Mouse (Mus musculus) B cell, adult (primary cell): ENCODE data around the gene Gpx6. TPM values are rescaled to one million over a fixed set of nuclear protein-coding genes. Genes with fewer than 3 reads are reported as not detected.

Source experiments
- total RNA-seq: library from RNA; stranded (reverse); gene quantifications from 4 replicates; pipeline ENCODE4 v1.2.4, GENCODE M21; 2023; ENCODE audit not compliant: inconsistent age

Gpx6 gene
- total RNA-seq, result not detected in 4 replicates

GRCm38 (mm10) chr13:21311926-21312325 lies at the start of gene Gpx6:
Gene Gpx6 (plus strand): TSS chr13:21312125.

GRCm38 (mm10) chr13:21292631-21293030 lies 19.3 kb upstream of the Gpx6 start, which contains the start of gene Gpx5:
Gene Gpx5 (minus strand): TSS chr13:21292731.

GRCm38 (mm10) chr13:21346610-21347009 lies 34.7 kb downstream of the Gpx6 start, which contains the start of gene Olfr1367:
Gene Olfr1367 (plus strand): TSS chr13:21346910.

GRCm38 (mm10) chr13:21362621-21363248 lies 50.8 kb downstream of the Gpx6 start, which contains the start of gene Zscan12:
Gene Zscan12 (plus strand): TSS chr13:21362820.

Other genes starting within 250 kb of the Gpx6 start
- not detected in 4 replicates for gene Olfr1370, start 237.2 kb upstream of the Gpx6 start, total RNA-seq
- gene Olfr1369-ps1, start 200.6 kb upstream of the Gpx6 start, total RNA-seq, result not detected in 4 replicates
- not detected in 4 replicates for gene Olfr263, start 182.5 kb upstream of the Gpx6 start, total RNA-seq
- not detected in 4 replicates for gene Olfr1368, start 166.3 kb upstream of the Gpx6 start, total RNA-seq
- 81.9 to 88.7 TPM (median 84.6 TPM) in 4 replicates for gene Trim27, start 132.7 kb upstream of the Gpx6 start, total RNA-seq
- gene Gpx5, start 19.4 kb upstream of the Gpx6 start, total RNA-seq, result not detected in 4 replicates
- gene Olfr1367, start 34.8 kb downstream of the Gpx6 start, total RNA-seq, result not detected in 4 replicates
- gene Zscan12, start 50.7 kb downstream of the Gpx6 start, total RNA-seq, result 1.7 to 2.2 TPM (median 1.8 TPM) in 4 replicates
- 53.7 to 61.2 TPM (median 58.4 TPM) in 4 replicates for gene Zkscan3, start 90.6 kb downstream of the Gpx6 start, total RNA-seq
- 0.19 to 0.39 TPM (median 0.24 TPM) in 3 of 4 replicates, not detected in the other for gene Pgbd1, start 128.9 kb downstream of the Gpx6 start, total RNA-seq
- gene Zscan26, start 141.6 kb downstream of the Gpx6 start, total RNA-seq, result 36.7 to 39.7 TPM (median 37.9 TPM) in 4 replicates
- not detected in 4 replicates for gene Nkapl, start 156.4 kb downstream of the Gpx6 start, total RNA-seq
- not detected in 4 replicates for gene Zkscan4, start 166.8 kb downstream of the Gpx6 start, total RNA-seq
- not detected in 4 replicates for gene Gm10065, start 167.3 kb downstream of the Gpx6 start, total RNA-seq
- 3.9 to 5.8 TPM (median 5.4 TPM) in 4 replicates for gene AK157302, start 183.1 kb downstream of the Gpx6 start, total RNA-seq
- gene Gm11273, start 189.3 kb downstream of the Gpx6 start, total RNA-seq, result 17.1 to 23.9 TPM (median 22.6 TPM) in 4 replicates
- 11.4 to 14.0 TPM (median 12.5 TPM) in 4 replicates for gene Zkscan8, start 219.0 kb downstream of the Gpx6 start, total RNA-seq
- gene Olfr1366, start 230.7 kb downstream of the Gpx6 start, total RNA-seq, result not detected in 4 replicates
- not detected in 4 replicates for gene Olfr1535, start 247.8 kb downstream of the Gpx6 start, total RNA-seq